Mouse (Mus musculus) lung, postnatal 0 days (tissue): ENCODE data around the gene Hddc2. TPM values are rescaled to one million over a fixed set of nuclear protein-coding genes. Genes with fewer than 3 reads are reported as not detected.

Experiments used
- ATAC-seq: fragments of 200-750 bp; cut with Nextera tagmentation; 2 replicates; pipeline ENCODE4 v1.8.0; 2017; ENCODE audit warnings: moderate library complexity
- DNase-seq: peaks from one replicate; pipeline ENCODE4 v3.0.0-alpha.2; 2016; ENCODE audit warnings: low spot score
- H3K27ac ChIP-seq: fragments of 300-500 bp; sonication (generic); 2 replicates; pipeline ENCODE4 v1.5.1; 2014; ENCODE audit warnings: antibody characterized with exemption, mild to moderate bottlenecking, low read length, mixed read lengths
- H3K27me3 ChIP-seq: fragments of 300-500 bp; sonication (generic); replicated peaks from 2 replicates; pipeline ENCODE4 v1.6.1; 2014; ENCODE audit warnings: low read length, mixed read lengths; ENCODE audit not compliant: insufficient read depth
- H3K36me3 ChIP-seq: fragments of 300-500 bp; sonication (generic); 2 replicates; pipeline ENCODE4 v1.6.1; 2014; ENCODE audit warnings: low read length, mixed read lengths; ENCODE audit not compliant: insufficient read depth
- H3K4me1 ChIP-seq: fragments of 300-500 bp; sonication (generic); 2 replicates; pipeline ENCODE4 v1.6.1; 2014; ENCODE audit warnings: antibody characterized with exemption, low read depth, low read length, mixed read lengths; ENCODE audit not compliant: insufficient read depth
- H3K4me2 ChIP-seq: fragments of 300-500 bp; sonication (generic); replicated peaks from 2 replicates; pipeline ENCODE4 v1.6.1; 2014; ENCODE audit warnings: low read depth, mild to moderate bottlenecking, low read length, moderate library complexity, mixed read lengths
- H3K4me3 ChIP-seq: fragments of 300-500 bp; sonication (generic); 2 replicates; pipeline ENCODE4 v1.5.1; 2014; ENCODE audit warnings: low read depth, low read length
- H3K9ac ChIP-seq: fragments of 300-500 bp; sonication (generic); replicated peaks from 2 replicates; pipeline ENCODE4 v1.6.1; 2014; ENCODE audit warnings: low read depth, mild to moderate bottlenecking
- H3K9me3 ChIP-seq: fragments of 300-500 bp; sonication (generic); 2 replicates; pipeline ENCODE4 v1.6.1; 2016; ENCODE audit warnings: low read length, mixed read lengths
- CTCF ChIP-seq: IDR thresholded peaks from 2 replicates; pipeline ENCODE4 v1.5.1; 2016; ENCODE audit warnings: antibody characterized with exemption, mild to moderate bottlenecking
- EP300 ChIP-seq: IDR thresholded peaks from 2 replicates; pipeline ENCODE4 v1.6.1; 2016; ENCODE audit warnings: antibody characterized with exemption, mild to moderate bottlenecking, control low read depth
- WGBS: fragments of 180-500 bp; shearing (Covaris S2); extraction: QIAGEN DNeasy Blood & Tissue Kit; methylation state at CpG from one replicate; pipeline ENCODE4 v1.1.7; 2014; 5-methylcytosine and 5-hydroxymethylcytosine counted together
- polyA plus RNA-seq: library from polyadenylated mRNA; unstranded; fragments of >200 nt; fragmentation: Nextera tagmentation; extraction: Ambion mirVana; gene quantifications from 2 replicates; pipeline ENCODE4 v1.2.1, GENCODE M21; 2015

Gene Hddc2
- polyA plus RNA-seq, 1 experiment from 2014 or later: 36.0 TPM

DNA sequence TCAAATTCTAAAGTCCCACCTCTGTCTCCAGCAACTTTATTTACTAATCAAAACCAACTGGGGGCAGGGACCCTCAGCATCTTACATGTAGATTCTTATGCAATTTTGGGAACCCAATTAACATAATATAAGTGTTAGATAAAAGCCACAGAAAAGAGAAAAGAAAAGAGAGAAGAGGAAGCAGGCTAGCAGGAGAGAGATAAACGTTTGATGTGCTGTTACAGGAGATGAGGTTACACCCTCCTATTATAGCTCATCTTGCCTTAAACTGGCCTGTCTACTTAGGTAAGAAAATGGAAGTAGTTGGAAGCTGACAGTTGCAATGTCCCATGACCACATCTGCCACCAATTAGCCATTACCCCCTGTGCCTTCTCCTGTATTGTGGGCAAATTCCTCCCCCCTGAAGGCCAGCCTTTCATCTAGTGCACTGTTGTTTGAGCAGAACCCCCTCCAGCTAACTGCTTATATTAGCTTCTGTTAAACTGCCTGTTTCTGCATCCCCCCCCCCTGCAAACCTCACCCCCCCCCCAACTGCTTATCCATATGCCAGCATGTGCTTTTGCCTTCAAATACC, 6.1 kb upstream of the Hddc2 start:
- no peak for TF ChIP-seq EP300
- no peak for TF ChIP-seq CTCF
- no peak overlapping the region for H3K4me2 ChIP-seq
- no peak overlapping the region for H3K27ac ChIP-seq
- H3K4me3 ChIP-seq: no peak overlapping the region
- no peaks in the 10 kb centered on the region for H3K27me3 ChIP-seq
- WGBS: 26% methylated on average over 1 of the region's 1 CpGs
- no peaks in the 10 kb centered on the region for H3K36me3 ChIP-seq
- H3K4me1 ChIP-seq: no peaks in the 10 kb centered on the region
- ATAC-seq (no peak), DNase-seq (no peak)
- no peaks in the 10 kb centered on the region for H3K9me3 ChIP-seq
- no peak overlapping the region for H3K9ac ChIP-seq

DNA sequence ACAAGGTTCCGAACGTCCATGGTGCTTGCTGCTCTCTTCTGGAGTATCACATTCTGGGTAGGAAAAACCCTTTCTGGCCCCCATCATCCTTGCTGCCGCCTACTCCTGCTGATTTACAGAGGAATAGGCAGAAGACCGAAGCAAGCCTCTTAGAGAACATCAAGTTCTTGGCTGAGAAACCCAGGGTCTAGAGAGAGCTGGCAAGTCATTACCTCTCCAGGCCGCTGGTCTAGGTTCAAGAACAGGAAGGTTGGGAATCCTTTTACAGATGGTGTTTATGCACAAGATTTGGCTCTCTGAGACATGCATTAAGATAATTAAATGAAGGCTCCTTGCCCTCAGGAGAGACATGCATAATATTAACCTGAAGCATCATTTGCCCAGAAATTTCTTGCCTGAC, 5.3 kb downstream of the Hddc2 start:
- no peak for ATAC-seq
- Histone ChIP-seq H3K4me3 (no peak overlapping the region), H3K9me3 (no peaks in the 10 kb centered on the region), H3K9ac (no peak overlapping the region), H3K27ac (no peak overlapping the region), H3K4me2 (no peak overlapping the region), H3K4me1 (0 out of 2 replicates have a peak, but pooled peaks cover 4% of the 10 kb centered on the region), H3K27me3 (no peaks in the 10 kb centered on the region), H3K36me3 (no peaks in the 10 kb centered on the region)
- TF ChIP-seq EP300: no peak
- no peak for TF ChIP-seq CTCF
- DNase-seq: no peak
- WGBS: 91% methylated on average over 5 of the region's 5 CpGs

DNA sequence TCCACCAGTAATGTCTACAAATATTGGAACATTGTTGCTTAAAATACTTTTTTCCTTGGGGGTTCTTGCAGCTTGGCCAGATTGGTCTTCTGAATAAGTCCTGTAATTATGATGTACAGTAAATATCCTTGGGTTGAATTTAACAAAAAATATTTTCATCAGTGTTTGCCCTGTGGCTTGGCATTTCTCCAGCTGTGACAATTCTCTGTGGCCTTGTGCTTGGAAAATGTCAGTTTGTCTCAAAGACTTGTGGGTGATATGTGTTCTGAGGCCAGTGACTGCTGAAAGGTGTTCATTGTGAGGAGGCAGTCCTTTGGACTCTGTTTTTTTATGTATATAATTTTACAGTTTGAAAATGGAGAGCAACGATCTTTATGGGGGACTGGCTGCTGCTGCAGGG, 16.3 kb downstream of the Hddc2 start:
- no peak overlapping the region for H3K4me3 ChIP-seq
- H3K9me3 ChIP-seq: no peaks in the 10 kb centered on the region
- no peaks in the 10 kb centered on the region for H3K4me1 ChIP-seq
- ATAC-seq (no peak), DNase-seq (no peak)
- no peak overlapping the region for H3K27ac ChIP-seq
- H3K9ac ChIP-seq: no peak overlapping the region
- H3K27me3 ChIP-seq: no peaks in the 10 kb centered on the region
- no peak for TF ChIP-seq CTCF
- no peak for TF ChIP-seq EP300
- H3K36me3 ChIP-seq: 0 out of 2 replicates have a peak, but pooled peaks cover 3% of the 10 kb centered on the region
- WGBS: 65% methylated on average over 1 of the region's 1 CpGs
- H3K4me2 ChIP-seq: no peak overlapping the region

DNA sequence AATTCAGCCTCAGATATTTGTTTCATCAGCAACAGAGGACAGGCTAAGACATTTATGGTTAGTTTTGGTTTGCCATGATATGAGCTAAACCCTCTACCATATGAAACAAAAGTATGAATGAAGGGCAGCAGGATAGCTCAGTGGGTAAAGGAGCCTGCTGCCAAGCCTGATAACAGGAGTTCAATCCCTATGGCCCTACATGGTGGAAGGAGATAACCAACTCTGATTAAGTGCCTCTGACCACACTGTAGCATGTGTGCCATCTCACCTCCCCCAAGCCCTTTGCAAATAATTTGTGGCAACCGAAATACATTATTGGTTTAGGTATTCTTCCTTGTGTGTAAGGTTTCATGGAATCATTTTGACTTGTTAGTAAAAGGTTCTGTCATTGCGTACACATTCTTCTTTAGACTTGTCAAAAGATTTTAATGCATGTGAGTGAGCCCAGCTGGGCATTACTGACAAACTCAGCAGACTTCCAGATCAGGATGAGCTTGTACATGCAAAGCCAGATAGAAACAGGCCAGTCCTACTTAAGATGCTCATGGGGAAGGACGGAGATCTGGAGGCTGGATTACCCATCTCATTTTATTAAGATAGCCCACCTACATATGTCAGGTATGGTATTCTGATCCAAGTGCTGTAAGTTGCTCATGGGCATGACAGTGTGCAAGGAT, 17.2 kb downstream of the Hddc2 start:
- no peaks in the 10 kb centered on the region for H3K27me3 ChIP-seq
- 85% methylated on average over 3 of the region's 3 CpGs for WGBS
- H3K9me3 ChIP-seq: no peaks in the 10 kb centered on the region
- no peaks in the 10 kb centered on the region for H3K4me1 ChIP-seq
- ATAC-seq (no peak), DNase-seq (no peak)
- H3K36me3 ChIP-seq: 0 out of 2 replicates have a peak, but pooled peaks cover 3% of the 10 kb centered on the region
- no peak overlapping the region for H3K4me3 ChIP-seq
- H3K27ac ChIP-seq: no peak overlapping the region
- TF ChIP-seq CTCF (no peak), EP300 (no peak)
- no peak overlapping the region for H3K9ac ChIP-seq
- no peak overlapping the region for H3K4me2 ChIP-seq

DNA sequence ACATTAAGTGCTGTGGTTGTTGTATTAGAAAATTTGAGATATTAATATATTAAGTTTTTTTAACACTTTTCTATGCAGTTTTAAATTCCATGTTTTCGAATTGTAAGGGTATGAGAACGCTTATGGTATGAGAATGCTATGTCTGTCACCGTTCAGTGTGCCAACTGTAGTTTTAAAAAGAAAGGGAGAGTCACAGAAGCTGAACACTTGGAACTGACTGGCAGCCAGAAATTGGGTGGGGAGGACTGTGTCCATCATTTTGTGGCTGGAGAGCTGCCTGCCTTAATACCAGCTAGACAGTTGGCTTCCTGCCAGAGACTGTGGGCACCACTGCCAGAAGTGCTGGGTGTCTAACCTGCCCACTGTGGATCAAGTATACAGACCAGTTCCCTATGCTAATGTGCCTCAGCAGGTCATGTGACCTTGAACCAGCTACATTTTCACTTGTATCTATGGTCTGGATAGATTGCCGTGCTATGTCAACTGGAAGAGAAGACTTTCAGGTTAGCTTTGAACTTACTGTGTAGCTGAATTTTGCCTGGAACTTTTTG, 18.1 kb downstream of the Hddc2 start:
- Histone ChIP-seq H3K4me1 (no peaks in the 10 kb centered on the region), H3K36me3 (0 out of 2 replicates have a peak, but pooled peaks cover 3% of the 10 kb centered on the region)
- WGBS: 79% methylated on average over 4 of the region's 4 CpGs

DNA sequence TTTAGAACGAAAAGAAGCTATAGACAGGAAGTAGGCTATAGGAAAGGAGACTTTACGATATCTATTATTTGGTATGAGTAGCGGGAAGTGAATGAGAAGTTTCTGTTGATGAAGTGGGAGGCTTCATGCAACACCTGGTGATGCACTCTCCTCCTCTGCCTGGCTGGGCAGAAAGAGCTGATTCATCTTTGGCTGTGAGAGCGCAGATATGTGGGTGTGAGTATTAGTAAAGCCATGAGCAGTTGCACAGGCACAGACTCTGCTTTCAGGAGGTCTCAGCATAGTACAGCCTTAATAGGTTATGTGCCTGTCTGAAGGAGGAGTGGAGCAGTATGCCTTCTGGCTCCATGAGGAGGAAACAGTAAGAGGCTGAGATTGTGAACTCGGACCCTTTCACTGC, 23.2 kb downstream of the Hddc2 start:
- H3K9me3 ChIP-seq: no peaks in the 10 kb centered on the region
- H3K9ac ChIP-seq: no peak overlapping the region
- no peak overlapping the region for H3K4me3 ChIP-seq
- H3K4me1 ChIP-seq: no peaks in the 10 kb centered on the region
- TF ChIP-seq EP300 (no peak), CTCF (no peak)
- no peak overlapping the region for H3K27ac ChIP-seq
- no peak overlapping the region for H3K4me2 ChIP-seq
- 83% methylated on average over 5 of the region's 5 CpGs for WGBS
- ATAC-seq (no peak), DNase-seq (no peak)
- no peaks in the 10 kb centered on the region for H3K27me3 ChIP-seq
- H3K36me3 ChIP-seq: no peaks in the 10 kb centered on the region

More for the DNA sequence above, 18.1 kb downstream of the Hddc2 start:
- TF ChIP-seq EP300: no peak
- H3K9ac ChIP-seq: no peak overlapping the region
- no peaks in the 10 kb centered on the region for H3K9me3 ChIP-seq
- no peaks in the 10 kb centered on the region for H3K27me3 ChIP-seq
- H3K27ac ChIP-seq: no peak overlapping the region
- no peak for DNase-seq
- no peak for ATAC-seq
- H3K4me3 ChIP-seq: no peak overlapping the region
- H3K4me2 ChIP-seq: no peak overlapping the region
